22 mouse cellular contexts compared by ENCODE assay signal in the genomic region with DNA sequence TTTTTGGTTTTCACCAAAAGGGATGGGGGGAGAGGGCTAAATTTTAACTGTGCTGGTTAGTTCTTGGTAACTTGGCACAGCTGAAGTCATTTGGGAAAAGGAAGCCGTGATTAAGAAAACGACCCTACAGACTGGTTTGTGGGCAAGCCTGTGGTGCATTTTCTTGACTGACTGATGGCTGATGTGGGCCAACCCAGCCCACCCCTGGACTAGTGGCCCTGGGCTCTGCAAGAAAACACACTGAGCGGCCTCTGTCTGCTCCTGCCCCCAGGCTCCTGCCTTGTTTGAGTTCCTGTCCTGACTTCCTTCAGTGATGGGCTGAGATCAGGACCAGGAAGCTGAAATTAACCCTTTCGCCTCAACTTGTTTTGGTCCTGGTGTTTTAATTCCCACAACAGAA.
"Had no signal": no experiment of that assay in that cellular context is flagged by ENCODE, and none has a peak within 500 bp of the region (broad histone marks: within the 10 kb centered on the region; RNA-seq: fewer than 3 reads in every experiment).

No protein-coding gene starts in this region.

- H3K9ac ChIP-seq: intestine, embryonic 15.5 days; limb, embryonic 12.5 days; limb, embryonic 15.5 days; liver, embryonic 14.5 days; liver, postnatal 0 days; lung, embryonic 15.5 days; midbrain, embryonic 12.5 days; midbrain, embryonic 15.5 days; neural tube, embryonic 13.5 days; stomach, embryonic 15.5 days had no signal

- DNase-seq: kidney, adult 18-20 months; kidney, adult 9 months; kidney, postnatal 25 days; layer of hippocampus, adult 9-11 months; liver, postnatal 0 days; lung, postnatal 14 days; retina, postnatal 1 day; right cerebral cortex, postnatal 25 days; spleen, adult 18-20 months; thymus, postnatal 25 days had no signal

- H3K27ac ChIP-seq: intestine, embryonic 15.5 days; kidney, postnatal 0 days; layer of hippocampus, adult 2 months; limb, embryonic 12.5 days; limb, embryonic 15.5 days; liver, embryonic 14.5 days; lung, embryonic 15.5 days; midbrain, embryonic 12.5 days; midbrain, embryonic 15.5 days; neural tube, embryonic 13.5 days; stomach, embryonic 15.5 days had no signal

- H3K36me3 ChIP-seq: intestine, embryonic 15.5 days; midbrain, embryonic 15.5 days; neural tube, embryonic 13.5 days had no signal

- H3K27me3 ChIP-seq: intestine, embryonic 15.5 days; limb, embryonic 12.5 days; limb, embryonic 15.5 days; lung, embryonic 15.5 days; midbrain, embryonic 12.5 days; midbrain, embryonic 15.5 days; neural tube, embryonic 13.5 days; stomach, embryonic 15.5 days had no signal

- H3K4me1 ChIP-seq: intestine, embryonic 15.5 days; limb, embryonic 12.5 days; midbrain, embryonic 12.5 days; midbrain, embryonic 15.5 days had no signal

- H3K4me2 ChIP-seq: intestine, embryonic 15.5 days; limb, embryonic 12.5 days; limb, embryonic 15.5 days; liver, embryonic 11.5 days; lung, embryonic 15.5 days; midbrain, embryonic 12.5 days; midbrain, embryonic 15.5 days; neural tube, embryonic 13.5 days; stomach, embryonic 15.5 days had no signal

- H3K4me3 ChIP-seq: intestine, embryonic 15.5 days; layer of hippocampus, adult 2 months; limb, embryonic 12.5 days; limb, embryonic 15.5 days; lung, embryonic 15.5 days; midbrain, embryonic 12.5 days; midbrain, embryonic 15.5 days; neural tube, embryonic 13.5 days; stomach, embryonic 15.5 days had no signal

- H3K9me3 ChIP-seq: intestine, embryonic 15.5 days; limb, embryonic 12.5 days; limb, embryonic 15.5 days; lung, embryonic 15.5 days; midbrain, embryonic 12.5 days; midbrain, embryonic 15.5 days; neural tube, embryonic 13.5 days; stomach, embryonic 15.5 days had no signal

- ATAC-seq: intestine, embryonic 15.5 days; liver, postnatal 0 days; midbrain, embryonic 15.5 days had no signal
